Mouse (Mus musculus): ENCODE results near the gene Gjc2.

Gene Gjc2

DNA sequence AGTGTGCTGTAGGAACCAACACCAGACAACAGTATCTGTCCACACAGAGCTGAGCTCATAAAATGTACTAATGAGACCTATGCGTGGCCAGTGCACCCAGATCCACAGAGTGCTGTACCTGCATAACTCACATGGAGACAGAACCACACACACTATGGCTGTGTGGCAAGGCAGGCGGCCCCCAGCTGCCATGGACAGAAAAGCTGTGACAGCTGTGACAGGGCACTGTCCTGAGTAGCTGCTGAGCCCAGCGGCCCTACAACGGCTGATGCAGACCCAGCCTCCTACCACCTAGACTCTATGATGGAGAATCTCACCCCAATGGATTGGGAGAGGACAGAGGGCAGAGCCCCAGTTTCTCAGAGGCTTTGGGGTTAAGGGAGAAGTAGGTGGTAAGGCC, 23.5 kb downstream of the Gjc2 start:
- no peak for DNase-seq

DNA sequence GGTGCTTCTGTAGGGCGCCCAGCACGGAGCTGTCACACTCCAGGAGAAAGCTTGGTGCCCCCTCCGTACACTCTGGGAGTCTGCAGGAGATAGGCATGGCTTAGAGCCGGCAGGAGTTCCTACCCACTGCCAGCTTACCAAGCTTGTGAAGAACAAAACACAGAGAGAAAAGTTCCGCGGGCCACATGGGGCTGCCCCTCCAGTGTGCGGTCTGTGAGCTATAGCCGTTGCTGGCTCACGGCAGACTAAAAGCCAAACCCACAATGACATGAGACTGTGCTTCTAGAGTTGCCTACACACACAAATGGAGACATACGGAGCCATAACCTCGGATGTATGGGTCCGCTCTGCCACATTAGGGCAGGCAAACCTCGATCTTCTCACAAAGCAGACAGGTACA, 23.9 kb downstream of the Gjc2 start:
- no peak for DNase-seq

DNA sequence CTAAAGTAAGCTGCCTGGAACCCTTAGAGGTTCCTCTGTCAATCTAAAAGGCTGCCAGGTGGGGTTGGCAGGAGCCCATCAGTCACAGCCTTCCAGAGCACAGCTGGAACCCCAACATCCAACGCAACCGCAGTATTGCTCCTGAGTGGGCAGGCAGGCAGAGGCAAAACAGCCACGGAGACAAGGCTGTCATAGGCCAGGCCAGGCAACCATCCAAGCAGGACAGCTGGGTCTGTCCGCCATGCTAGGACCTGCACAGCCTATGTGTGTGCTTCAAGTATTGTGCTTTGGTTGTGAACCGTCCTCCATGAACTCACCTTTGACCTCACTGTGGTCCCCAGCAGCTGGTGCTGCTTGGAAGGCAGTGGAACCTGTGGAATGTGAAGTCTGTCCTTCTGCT, 27.1 kb downstream of the Gjc2 start:
- no peak for DNase-seq

GRCm38 (mm10) chr11:59154220-59154619, 28.8 kb downstream of the Gjc2 start:
- DNase-seq: no peak

- DNase-seq: no peak
Observed at GRCm38 (mm10) chr11:59151729-59152128, 31.3 kb downstream of the Gjc2 start.

- DNase-seq: no peak
Observed at GRCm38 (mm10) chr11:59149302-59149701, 33.7 kb downstream of the Gjc2 start.

GRCm38 (mm10) chr11:59142962-59143361, 40.1 kb downstream of the Gjc2 start:
- DNase-seq: no peak

GRCm38 (mm10) chr11:59141772-59142370, 41.1 kb downstream of the Gjc2 start:
- peak in 1 of 2 experiments; percentile 7 for DNase-seq

DNA sequence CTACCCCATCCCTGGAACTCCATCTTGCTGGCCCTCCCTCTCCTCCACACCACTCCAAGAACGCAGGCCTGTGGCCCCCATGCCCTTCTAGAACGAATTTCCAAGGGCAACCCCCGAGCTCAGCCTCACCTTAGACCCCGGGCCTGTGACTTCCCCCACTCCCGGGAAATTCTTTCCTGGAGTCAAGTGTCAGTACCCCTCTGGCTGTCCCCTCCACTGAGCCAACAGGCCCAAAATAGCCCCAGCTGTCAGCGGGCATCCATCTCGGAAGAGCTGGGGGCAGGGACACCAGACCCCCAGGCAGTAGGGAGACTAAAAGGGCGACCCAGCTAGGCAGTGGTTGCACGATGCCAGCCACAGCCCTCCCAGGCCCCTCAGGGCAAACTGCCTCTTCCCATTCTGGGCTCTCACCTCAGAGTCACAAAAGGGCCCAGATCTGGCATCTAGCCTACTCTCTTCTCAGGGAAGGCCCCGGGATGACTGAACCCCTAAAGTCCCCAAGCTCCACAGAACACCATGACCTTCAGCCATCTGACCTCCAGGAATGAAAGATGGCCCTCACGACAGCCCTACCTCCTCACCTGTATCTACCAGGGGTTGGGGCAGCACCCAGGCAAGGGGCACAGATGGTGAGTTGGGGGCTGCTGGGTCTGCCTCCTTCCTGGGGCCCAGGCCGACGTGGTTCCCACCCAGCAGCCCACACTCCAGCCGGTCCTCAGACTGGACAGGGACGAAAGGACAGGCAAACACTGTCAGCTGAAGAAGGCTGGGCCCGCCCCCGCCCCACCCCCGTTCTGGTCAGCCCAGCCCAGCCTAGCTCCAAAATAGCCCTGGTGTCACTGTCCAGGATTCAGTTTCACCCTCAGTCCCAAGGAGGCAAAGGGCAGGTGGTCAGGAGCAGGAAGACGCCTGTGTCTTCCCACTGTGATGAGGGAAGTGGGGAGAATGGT, 44.2 kb downstream of the Gjc2 start:
- DNase-seq: no peak

DNA sequence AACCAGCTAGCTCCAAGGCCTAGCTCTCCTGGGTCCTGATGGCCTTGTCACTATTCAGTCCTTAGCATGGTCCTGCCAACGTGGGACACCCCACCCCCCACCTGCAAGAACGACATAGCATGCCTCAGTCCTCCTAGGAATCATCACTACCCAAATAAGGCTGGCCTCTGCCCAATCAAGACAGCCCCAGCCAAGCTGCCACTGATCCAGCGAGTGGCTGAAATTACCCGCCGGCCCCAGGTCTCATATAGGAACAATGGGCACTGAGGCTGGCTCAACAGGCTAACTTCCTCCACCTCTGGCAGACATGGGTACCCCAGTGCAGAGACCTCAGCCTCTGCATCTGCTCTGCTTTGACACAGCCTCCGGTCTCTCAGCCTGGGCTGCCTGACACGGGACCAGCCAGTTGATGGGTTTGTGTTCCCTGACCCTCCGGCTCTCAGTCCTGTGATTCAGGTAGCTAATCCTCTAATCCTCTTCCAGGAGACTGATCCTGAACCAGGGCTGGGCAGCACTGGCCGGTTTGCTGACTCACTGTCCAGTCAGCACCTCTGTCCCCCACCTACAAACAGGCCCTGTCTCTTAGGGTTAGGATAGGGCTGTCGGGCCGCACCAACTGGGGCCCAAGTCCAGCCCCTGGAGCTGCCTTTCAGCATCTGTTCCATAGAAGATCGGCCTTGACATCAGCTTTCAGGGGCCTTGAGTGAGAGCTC, 45.9 kb downstream of the Gjc2 start:
- no peak for DNase-seq

DNA sequence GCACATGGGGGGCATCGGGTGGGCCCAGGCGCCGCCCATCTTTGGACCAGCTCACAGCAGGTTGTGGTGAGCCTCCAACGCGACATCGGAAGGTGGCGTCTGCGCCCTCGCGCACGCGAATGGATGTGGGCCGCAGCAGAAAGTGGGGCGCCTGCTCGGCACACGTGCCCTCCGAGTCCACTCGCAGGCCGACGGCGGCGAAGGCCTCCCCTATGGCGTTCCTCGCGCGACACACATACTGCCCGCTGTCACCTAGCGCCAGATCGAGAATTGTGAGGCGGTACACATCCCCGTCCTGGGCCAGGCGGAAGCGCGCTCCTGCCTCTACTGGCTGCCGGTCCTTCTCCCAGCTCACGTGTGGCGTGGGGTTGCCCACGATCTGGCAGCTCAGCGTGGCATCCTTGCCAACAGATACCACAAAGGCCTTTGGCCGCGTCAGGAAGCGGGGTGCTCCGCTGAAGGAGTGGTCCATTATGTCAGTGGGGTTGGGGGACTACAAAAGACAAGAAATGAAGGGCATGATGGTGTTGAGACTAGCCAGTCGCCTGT, 47.0 kb downstream of the Gjc2 start, which contains the start of gene Obscn:
Obscn (minus strand) TSS at position 499 of the 549 bp plus-strand sequence.
- no peak for DNase-seq

DNA sequence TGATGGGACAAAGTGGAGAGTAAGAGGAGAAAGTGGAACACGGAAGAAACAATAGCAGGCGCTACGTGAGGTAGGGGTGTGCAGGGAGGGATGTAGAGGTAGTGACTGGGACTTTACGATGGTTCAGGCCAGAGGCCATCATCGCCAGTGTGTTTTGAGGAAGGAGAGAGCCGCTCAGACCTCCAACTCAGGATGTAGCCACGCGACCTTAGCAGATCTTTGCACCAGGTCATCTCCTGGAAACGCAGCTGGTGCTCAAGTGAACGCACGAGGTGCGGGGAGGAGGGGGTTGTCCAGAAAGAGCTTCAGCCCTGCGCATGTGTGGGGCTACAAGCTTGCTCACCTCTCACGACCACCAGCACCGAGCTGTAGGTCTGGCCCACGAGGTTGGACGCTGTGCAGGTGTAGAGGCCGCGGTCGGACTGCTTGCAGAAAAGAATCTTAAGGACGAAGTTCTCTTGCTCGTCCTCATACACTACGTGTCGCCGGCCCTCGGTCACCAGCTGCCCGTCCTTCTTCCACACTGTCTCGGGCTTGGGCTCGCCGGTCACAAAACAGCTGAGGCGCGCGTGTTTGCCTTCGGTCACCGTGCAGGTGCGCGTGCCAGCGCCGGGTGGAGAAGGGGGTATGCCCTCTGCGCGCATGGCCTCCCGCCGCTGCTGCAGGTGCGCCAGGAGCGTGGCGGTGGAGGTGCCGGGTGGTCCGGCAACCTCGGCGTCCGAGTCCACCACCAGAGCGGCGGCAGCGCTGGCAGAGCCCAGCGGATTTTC, 47.8 kb downstream of the Gjc2 start:
- DNase-seq: no peak

DNA sequence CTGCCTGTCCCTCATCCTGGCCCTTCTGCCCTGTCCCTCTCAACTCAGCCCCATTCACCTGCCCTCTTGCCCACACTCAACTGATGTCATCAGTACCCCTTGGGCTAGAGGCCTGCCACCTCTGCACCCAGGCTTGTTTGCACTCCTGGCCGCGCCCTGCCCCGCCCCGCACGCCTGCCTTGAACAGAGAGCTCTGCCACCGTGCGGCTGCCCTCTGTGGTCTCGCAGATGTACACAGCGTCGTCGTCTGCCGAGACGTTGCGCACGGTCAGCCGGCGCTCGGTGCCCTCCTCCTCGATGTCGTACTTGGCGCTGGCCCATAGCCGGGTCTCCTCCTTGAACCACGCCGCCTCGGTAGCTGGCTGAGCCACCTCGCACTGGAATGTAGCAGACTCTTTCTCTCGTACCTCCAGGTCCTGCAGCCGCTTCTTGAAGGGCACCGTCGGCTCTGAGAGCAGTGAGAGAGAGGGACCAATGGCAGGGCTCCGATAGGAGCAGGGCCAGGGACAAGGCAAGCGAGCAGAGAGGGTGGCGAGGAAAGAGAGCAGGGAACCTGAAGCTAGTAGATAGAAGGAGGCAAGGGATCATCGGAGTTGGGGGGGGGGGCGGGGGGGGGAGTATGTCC, 48.5 kb downstream of the Gjc2 start:
- peak; percentile 14 to 38 for DNase-seq

- DNase-seq: no peak
Observed at GRCm38 (mm10) chr11:59132065-59132464, 50.9 kb downstream of the Gjc2 start.

DNA sequence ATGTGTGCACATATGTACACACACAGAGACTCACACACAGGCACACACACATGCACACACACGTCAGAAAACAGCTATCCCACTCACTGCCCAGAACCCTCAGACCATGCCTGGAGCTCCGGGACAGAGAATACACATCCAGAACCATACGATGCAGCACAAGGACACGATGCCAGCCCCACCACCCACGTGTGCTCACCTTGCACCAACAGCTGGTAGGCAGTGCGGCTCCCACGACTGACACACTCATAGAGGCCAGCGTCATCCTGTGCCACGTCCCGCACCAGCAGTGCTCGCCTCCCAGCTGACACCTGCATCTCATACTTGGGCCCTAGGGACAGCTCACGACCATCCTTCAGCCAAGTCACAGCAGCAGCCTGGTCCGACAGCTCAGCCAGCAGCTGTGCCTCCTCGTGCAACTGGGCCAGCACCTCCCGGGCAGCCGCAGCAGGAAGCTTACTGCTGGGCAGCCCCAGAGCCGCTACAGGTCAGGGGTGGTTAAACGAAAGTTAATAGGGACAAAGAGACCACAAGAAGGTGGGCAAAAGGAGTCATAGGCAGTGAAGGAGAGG, 51.6 kb downstream of the Gjc2 start:
- DNase-seq: no peak

- no peak for DNase-seq
Observed at GRCm38 (mm10) chr11:59130782-59131181, 52.2 kb downstream of the Gjc2 start.
